In the genomic region with DNA sequence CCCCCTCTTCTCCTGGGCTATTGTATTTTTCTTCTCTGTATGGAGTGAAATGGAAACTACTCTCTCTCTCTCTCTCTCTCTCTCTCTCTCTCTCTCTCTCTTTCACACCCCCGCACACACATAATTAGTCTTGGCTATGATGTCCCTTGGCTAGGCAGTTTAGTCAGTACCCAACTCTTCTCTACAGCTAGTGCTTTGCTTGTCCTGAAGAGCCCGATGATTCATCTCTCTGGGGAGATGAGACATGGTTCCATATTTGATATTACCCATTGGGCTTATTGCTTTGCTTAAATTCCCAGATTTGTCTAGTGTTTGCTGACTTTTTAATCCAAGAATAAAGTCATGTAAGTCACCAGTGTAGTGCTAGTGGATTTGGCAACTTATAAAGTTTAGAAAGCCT, we compare ENCODE assay signal across 20 mouse cellular contexts.
DNase-seq lines count a peak whose midpoint lies in the region; ATAC-seq and TF ChIP-seq lines count a peak whose summit lies in the region.
"Had no signal": no experiment of that assay in that cellular context is flagged by ENCODE, and none has a peak within 500 bp of the region (broad histone marks: within the 10 kb centered on the region; RNA-seq: fewer than 3 reads in every experiment).

No protein-coding gene starts in this region.

- peak overlapping the region; percentile 53; the same call in 1 of the 2 replicates for H3K27ac ChIP-seq in lung, embryonic 15.5 days
- H3K27ac ChIP-seq: hindbrain, embryonic 13.5 days; liver, embryonic 13.5 days; midbrain, embryonic 13.5 days had no signal

- no peak overlapping the region for H3K4me2 ChIP-seq in lung, embryonic 15.5 days
- H3K4me2 ChIP-seq in myocyte (ENCODE audit: low read depth) = peak overlapping the region; percentile 13
- H3K4me2 ChIP-seq: hindbrain, embryonic 13.5 days; liver, embryonic 13.5 days; midbrain, embryonic 13.5 days had no signal

- 81% methylated on average over 2 of the region's 2 CpGs for WGBS in lung, embryonic 15.5 days

- TF ChIP-seq POLR2A in myocyte (IDR thresholded peaks at IDR 0.05; ENCODE audit: insufficient read length, low read depth) = no peak

- no peaks in the 10 kb centered on the region for H3K27me3 ChIP-seq in lung, embryonic 15.5 days
- no peaks in the 10 kb centered on the region for H3K27me3 ChIP-seq in myocyte (ENCODE audit: control insufficient read depth, insufficient read depth, insufficient read length)
- H3K27me3 ChIP-seq: hindbrain, embryonic 13.5 days; liver, embryonic 13.5 days; midbrain, embryonic 13.5 days had no signal

- peak; percentile 61 to 78 for DNase-seq in heart, adult 18-20 months
- no peak for DNase-seq in heart, postnatal 4 days
- DNase-seq in lung, postnatal 4 days = no peak
- peak; percentile 34 for DNase-seq in MN1 (ENCODE audit: low spot score)
- no peak for DNase-seq in adrenal gland, postnatal 36 days
- no peak for DNase-seq in layer of hippocampus, adult 11-12 months (ENCODE audit: low spot score)
- DNase-seq: cerebellum, adult 11 months; kidney, postnatal 14 days; left cerebral cortex, postnatal 4 days; liver, embryonic 13.5 days; right cerebral cortex, postnatal 25 days; thymus, adult 2 months had no signal

- no peak for ATAC-seq in lung, embryonic 15.5 days (ENCODE audit: borderline replicate concordance, extremely low read depth, low FRiP score, low TSS enrichment)
- ATAC-seq: activated CD4-positive, CD25-positive, alpha-beta regulatory T cell, adult 4 months; CD4-positive, CD25-positive, alpha-beta regulatory T cell, adult 4 months; forebrain, embryonic 16.5 days; intestine, embryonic 16.5 days; midbrain, embryonic 13.5 days had no signal

- H3ac ChIP-seq in myocyte (ENCODE audit: control insufficient read depth, insufficient read length) = no peak overlapping the region

- H3K36me3 ChIP-seq in lung, embryonic 15.5 days = no peaks in the 10 kb centered on the region
- H3K36me3 ChIP-seq in myocyte (ENCODE audit: control insufficient read depth, insufficient read depth) = no peaks in the 10 kb centered on the region
- H3K36me3 ChIP-seq: hindbrain, embryonic 13.5 days; liver, embryonic 13.5 days had no signal

- no peaks in the 10 kb centered on the region for H3K79me2 ChIP-seq in myocyte (ENCODE audit: control insufficient read depth, insufficient read depth)

- no peak overlapping the region for H3K4me3 ChIP-seq in lung, embryonic 15.5 days
- no peak overlapping the region for H3K4me3 ChIP-seq in myocyte
- H3K4me3 ChIP-seq: hindbrain, embryonic 13.5 days; liver, embryonic 13.5 days; midbrain, embryonic 13.5 days had no signal

- H3K9ac ChIP-seq in lung, embryonic 15.5 days = no peak overlapping the region
- H3K9ac ChIP-seq: hindbrain, embryonic 13.5 days; liver, embryonic 13.5 days; midbrain, embryonic 13.5 days had no signal

- H3K9me3 ChIP-seq in lung, embryonic 15.5 days = 0 out of 2 replicates have a peak, but pooled peaks cover 4% of the 10 kb centered on the region

- H3K4me1 ChIP-seq in lung, embryonic 15.5 days = peaks cover 18% of the 10 kb centered on the region
- H3K4me1 ChIP-seq: liver, embryonic 13.5 days had no signal

TF ChIP-seq in myocyte, 11 proteins besides CTCF, POLR2A, EP300 and RAD21:
- TF ChIP-seq MYOG (IDR thresholded peaks at IDR 0.05; ENCODE audit: control insufficient read depth in 1 of 3, insufficient read depth in 1 of 3, insufficient read length in 2 of 3, low read depth in 2 of 3) (no peak), TCF12 (IDR thresholded peaks at IDR 0.05; ENCODE audit: insufficient read depth, poor library complexity, severe bottlenecking) (no peak), MYOD1 (IDR thresholded peaks at IDR 0.05; ENCODE audit: control insufficient read depth in 1 of 3, insufficient read length in 2 of 3, low read depth in 2 of 3) (no peak), USF1 (IDR thresholded peaks at IDR 0.05; ENCODE audit: low read depth) (no peak), MAX (IDR thresholded peaks at IDR 0.05; ENCODE audit: low read depth) (no peak), E2F4 (IDR thresholded peaks at IDR 0.05; ENCODE audit: insufficient read depth) (no peak), POLR2AphosphoS2 (IDR thresholded peaks at IDR 0.05; ENCODE audit: insufficient read length, low read depth) (no peak), TCF3 (IDR thresholded peaks at IDR 0.05; ENCODE audit: insufficient read length, low read depth) (no peak), CEBPB (IDR thresholded peaks at IDR 0.05; ENCODE audit: insufficient read depth, poor library complexity, severe bottlenecking) (no peak), REST (IDR thresholded peaks at IDR 0.05; ENCODE audit: insufficient read depth, insufficient read length) (no peak), SRF (IDR thresholded peaks at IDR 0.05; ENCODE audit: control insufficient read depth, insufficient read length, low read depth) (no peak)

Comparison
In these comparisons a context has a peak if more than half of its experiments do, and no peak if none do; other contexts are left out.
1. DNase-seq: peak in heart, adult 18-20 months (2 of 2) and MN1 (single experiment); none in heart, postnatal 4 days (single experiment), lung, postnatal 4 days (0 of 2), adrenal gland, postnatal 36 days (0 of 2) and layer of hippocampus, adult 11-12 months (single experiment).